Mouse (Mus musculus): Measurements from ENCODE around the gene Slc6a13. TPM values are rescaled to one million over a fixed set of nuclear protein-coding genes. Genes with fewer than 3 reads are reported as not detected.

Slc6a13 gene
- polyA plus RNA-seq, 1 experiment from 2014 or later = 16.1 TPM

- no peak overlapping the region for H3K9ac ChIP-seq
- no peak overlapping the region for H3K4me3 ChIP-seq
- no peaks in the 10 kb centered on the region for H3K36me3 ChIP-seq
- H3K27ac ChIP-seq = no peak overlapping the region
- WGBS = 48% methylated on average over 9 of the region's 9 CpGs
- H3K4me2 ChIP-seq (replicated peaks) = peak overlapping the region; percentile 28; the same call in 1 of the 2 replicates
- H3K27me3 ChIP-seq (replicated peaks) = no peaks in the 10 kb centered on the region
- no peaks in the 10 kb centered on the region for H3K9me3 ChIP-seq
- ATAC-seq (ENCODE audit: low FRiP score, low read depth) = no peak
- peaks cover 6% of the 10 kb centered on the region for H3K4me1 ChIP-seq
Measured at GRCm38 (mm10) chr6:121300504-121300903, 477 bp downstream of the Slc6a13 start.

DNA sequence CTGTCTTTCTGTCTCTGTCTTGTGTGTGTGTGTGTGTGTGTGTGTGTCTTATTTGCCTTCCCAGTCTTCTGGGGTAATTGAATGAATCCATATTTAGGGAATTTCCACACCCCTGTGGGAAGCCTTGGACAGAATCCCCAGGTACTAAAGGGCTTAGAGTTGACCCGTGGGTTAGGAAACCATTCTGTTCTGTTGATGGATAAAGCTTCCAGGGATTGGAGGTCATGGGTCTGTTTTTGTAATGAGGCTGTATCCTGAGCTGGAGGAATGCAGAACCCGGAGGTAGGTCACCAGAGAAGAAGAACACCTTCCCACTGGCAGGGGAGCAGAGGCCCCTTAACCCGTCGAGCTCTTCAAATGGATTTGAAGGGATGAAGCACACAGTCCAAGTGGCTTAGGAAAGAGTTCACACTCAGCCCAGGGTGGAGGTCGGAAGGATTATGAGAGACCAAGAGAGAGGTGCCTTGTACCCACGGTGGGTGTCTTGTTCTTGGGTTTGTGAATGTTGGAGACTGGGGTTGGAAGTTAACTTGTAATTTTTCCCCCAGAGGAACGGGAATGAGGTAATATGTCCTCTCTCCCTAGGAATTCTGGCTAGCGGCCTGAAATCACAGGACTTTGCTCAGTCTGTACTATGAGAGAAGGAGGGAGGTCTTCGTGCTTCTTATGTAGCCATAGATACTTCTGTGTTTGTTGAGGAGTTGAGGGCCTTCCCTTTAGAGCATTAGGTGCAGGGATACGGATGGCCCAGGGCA lies 3.6 kb downstream of the Slc6a13 start:
- Histone ChIP-seq H3K4me3 (no peak overlapping the region), H3K27me3 (replicated peaks) (no peaks in the 10 kb centered on the region), H3K4me1 (peaks cover 6% of the 10 kb centered on the region), H3K36me3 (no peaks in the 10 kb centered on the region), H3K27ac (no peak overlapping the region), H3K4me2 (replicated peaks) (no peak overlapping the region), H3K9me3 (no peaks in the 10 kb centered on the region), H3K9ac (no peak overlapping the region)
- WGBS = 78% methylated on average over 10 of the region's 10 CpGs
- ATAC-seq (ENCODE audit: low FRiP score, low read depth) = no peak

GRCm38 (mm10) chr6:121304630-121305029 lies 4.6 kb downstream of the Slc6a13 start:
- Histone ChIP-seq H3K4me2 (replicated peaks) (no peak overlapping the region), H3K27me3 (replicated peaks) (no peaks in the 10 kb centered on the region), H3K4me1 (peaks cover 6% of the 10 kb centered on the region), H3K9ac (no peak overlapping the region), H3K36me3 (no peaks in the 10 kb centered on the region), H3K9me3 (no peaks in the 10 kb centered on the region), H3K4me3 (no peak overlapping the region), H3K27ac (no peak overlapping the region)
- WGBS = 87% methylated on average over 9 of the region's 9 CpGs
- ATAC-seq (ENCODE audit: low FRiP score, low read depth) = no peak

DNA sequence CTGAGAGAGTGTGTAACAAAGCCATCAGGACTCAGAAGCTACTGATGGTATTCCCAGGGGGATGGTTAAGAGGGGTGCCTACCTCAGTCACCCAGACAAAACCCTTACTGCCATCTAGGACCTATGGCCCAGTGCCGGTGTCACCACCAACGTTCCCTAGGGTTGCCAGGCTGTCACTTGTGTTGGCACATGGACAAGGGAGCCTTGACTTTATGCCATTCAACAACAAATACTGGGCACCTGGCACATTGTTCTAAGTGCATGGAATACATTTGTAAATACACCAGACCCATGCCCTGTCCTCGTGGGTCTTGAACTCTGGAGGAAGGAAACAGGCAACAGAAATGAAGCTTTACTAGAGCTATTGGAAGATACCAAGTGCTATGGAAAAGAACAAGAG lies 5.5 kb downstream of the Slc6a13 start:
- WGBS = 89% methylated on average over 3 of the region's 3 CpGs
- ATAC-seq (ENCODE audit: low FRiP score, low read depth) = no peak

DNA sequence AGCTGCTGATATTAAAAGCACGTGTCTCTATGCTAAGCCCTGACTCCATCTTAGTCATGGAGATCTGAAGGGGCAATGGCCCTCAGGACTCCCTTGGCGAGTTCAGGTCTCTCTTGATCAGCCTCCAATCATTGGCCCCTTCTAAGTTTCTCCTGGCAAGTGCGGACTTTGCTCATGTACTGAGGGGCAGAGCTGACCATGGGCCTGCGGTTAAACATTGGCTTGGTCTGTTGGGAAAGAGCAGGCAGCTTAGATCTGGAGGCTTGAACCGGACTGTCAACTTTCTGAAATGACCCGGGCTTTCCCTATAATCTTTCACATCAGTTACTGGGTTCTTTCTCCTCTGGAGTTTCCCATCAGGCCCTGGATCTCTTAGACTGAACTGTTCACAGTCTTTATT lies 11.0 kb downstream of the Slc6a13 start:
- H3K4me3 ChIP-seq = no peak overlapping the region
- H3K27me3 ChIP-seq (replicated peaks) = no peaks in the 10 kb centered on the region
- H3K27ac ChIP-seq = no peak overlapping the region
- H3K4me1 ChIP-seq = no peaks in the 10 kb centered on the region
- no peak overlapping the region for H3K4me2 ChIP-seq (replicated peaks)
- H3K9me3 ChIP-seq = no peaks in the 10 kb centered on the region
- H3K36me3 ChIP-seq = no peaks in the 10 kb centered on the region
- H3K9ac ChIP-seq = no peak overlapping the region
- ATAC-seq (ENCODE audit: low FRiP score, low read depth) = no peak
- WGBS = 89% methylated on average over 6 of the region's 6 CpGs

More for the DNA sequence above, 5.5 kb downstream of the Slc6a13 start:
- H3K36me3 ChIP-seq = no peaks in the 10 kb centered on the region
- H3K9ac ChIP-seq = no peak overlapping the region
- no peaks in the 10 kb centered on the region for H3K27me3 ChIP-seq (replicated peaks)
- no peak overlapping the region for H3K4me3 ChIP-seq
- H3K27ac ChIP-seq = no peak overlapping the region
- no peaks in the 10 kb centered on the region for H3K4me1 ChIP-seq
- no peaks in the 10 kb centered on the region for H3K9me3 ChIP-seq
- H3K4me2 ChIP-seq (replicated peaks) = no peak overlapping the region

- Histone ChIP-seq H3K4me1 (no peaks in the 10 kb centered on the region; the same call in 1 of the 2 replicates), H3K9ac (no peak overlapping the region), H3K36me3 (no peaks in the 10 kb centered on the region), H3K9me3 (no peaks in the 10 kb centered on the region), H3K4me2 (replicated peaks) (no peak overlapping the region), H3K27me3 (replicated peaks) (no peaks in the 10 kb centered on the region), H3K27ac (no peak overlapping the region), H3K4me3 (no peak overlapping the region)
- ATAC-seq (ENCODE audit: low FRiP score, low read depth) = no peak
- 68% methylated on average over 6 of the region's 6 CpGs for WGBS
Measured at GRCm38 (mm10) chr6:121319099-121319498, 19.1 kb downstream of the Slc6a13 start.

DNA sequence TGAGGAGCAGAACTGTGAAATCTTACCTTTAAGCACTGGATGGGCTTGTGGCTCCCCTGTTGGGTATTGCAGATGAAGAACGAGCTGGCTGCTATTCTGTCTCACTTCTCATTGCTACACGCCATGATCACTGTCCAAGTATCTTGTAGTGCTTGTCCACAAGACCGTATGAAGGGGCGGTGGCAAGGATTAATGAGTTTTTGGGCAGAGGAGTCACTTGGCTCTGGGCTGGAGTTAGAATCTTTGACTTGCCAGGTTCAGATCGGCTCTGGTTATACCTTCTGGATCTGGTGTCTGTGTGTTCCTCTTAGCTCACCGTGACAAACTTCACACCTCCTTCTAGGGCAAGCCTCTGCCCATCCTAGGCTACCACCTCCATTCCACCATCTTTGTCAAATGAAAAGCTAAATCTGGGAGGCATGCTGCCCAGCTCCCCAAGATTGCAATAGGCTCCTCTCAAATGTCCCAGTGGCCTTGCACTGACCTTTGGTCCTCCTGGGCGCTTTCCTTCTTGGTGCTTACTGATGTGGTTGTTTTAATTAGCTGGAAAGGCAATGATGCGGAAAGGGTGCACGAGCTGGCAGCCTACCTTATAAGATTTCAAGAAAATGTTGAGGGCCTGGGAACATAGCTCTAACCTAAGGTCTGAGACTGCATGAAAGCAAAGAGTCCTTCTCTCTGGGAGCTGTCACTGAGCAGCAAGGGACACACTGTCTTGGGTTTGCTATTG lies 22.5 kb downstream of the Slc6a13 start:
- no peaks in the 10 kb centered on the region for H3K36me3 ChIP-seq
- no peaks in the 10 kb centered on the region for H3K27me3 ChIP-seq (replicated peaks)
- no peak for ATAC-seq (ENCODE audit: low FRiP score, low read depth)
- no peak overlapping the region for H3K4me3 ChIP-seq
- no peak overlapping the region for H3K27ac ChIP-seq
- 79% methylated on average over 9 of the region's 9 CpGs for WGBS
- no peaks in the 10 kb centered on the region for H3K9me3 ChIP-seq
- no peak overlapping the region for H3K4me2 ChIP-seq (replicated peaks)
- no peak overlapping the region for H3K9ac ChIP-seq
- no peaks in the 10 kb centered on the region; the same call in 1 of the 2 replicates for H3K4me1 ChIP-seq

GRCm38 (mm10) chr6:121325298-121325697 lies 25.3 kb downstream of the Slc6a13 start:
- no peak overlapping the region for H3K27ac ChIP-seq
- no peaks in the 10 kb centered on the region for H3K36me3 ChIP-seq
- 90% methylated on average over 2 of the region's 3 CpGs for WGBS
- H3K9me3 ChIP-seq = no peaks in the 10 kb centered on the region
- ATAC-seq (ENCODE audit: low FRiP score, low read depth) = no peak
- no peaks in the 10 kb centered on the region for H3K27me3 ChIP-seq (replicated peaks)
- H3K4me1 ChIP-seq = peaks cover 7% of the 10 kb centered on the region
- H3K4me3 ChIP-seq = no peak overlapping the region
- no peak overlapping the region for H3K4me2 ChIP-seq (replicated peaks)
- H3K9ac ChIP-seq = no peak overlapping the region

- no peak overlapping the region for H3K9ac ChIP-seq
- no peak overlapping the region for H3K4me2 ChIP-seq (replicated peaks)
- ATAC-seq (ENCODE audit: low FRiP score, low read depth) = no peak
- no peak overlapping the region for H3K4me3 ChIP-seq
- H3K4me1 ChIP-seq = peaks cover 9% of the 10 kb centered on the region
- 80% methylated on average over 9 of the region's 9 CpGs for WGBS
- no peaks in the 10 kb centered on the region for H3K27me3 ChIP-seq (replicated peaks)
- no peaks in the 10 kb centered on the region for H3K9me3 ChIP-seq
- H3K36me3 ChIP-seq = no peaks in the 10 kb centered on the region
- H3K27ac ChIP-seq = no peak overlapping the region
Measured at GRCm38 (mm10) chr6:121325740-121326139, 25.7 kb downstream of the Slc6a13 start.

DNA sequence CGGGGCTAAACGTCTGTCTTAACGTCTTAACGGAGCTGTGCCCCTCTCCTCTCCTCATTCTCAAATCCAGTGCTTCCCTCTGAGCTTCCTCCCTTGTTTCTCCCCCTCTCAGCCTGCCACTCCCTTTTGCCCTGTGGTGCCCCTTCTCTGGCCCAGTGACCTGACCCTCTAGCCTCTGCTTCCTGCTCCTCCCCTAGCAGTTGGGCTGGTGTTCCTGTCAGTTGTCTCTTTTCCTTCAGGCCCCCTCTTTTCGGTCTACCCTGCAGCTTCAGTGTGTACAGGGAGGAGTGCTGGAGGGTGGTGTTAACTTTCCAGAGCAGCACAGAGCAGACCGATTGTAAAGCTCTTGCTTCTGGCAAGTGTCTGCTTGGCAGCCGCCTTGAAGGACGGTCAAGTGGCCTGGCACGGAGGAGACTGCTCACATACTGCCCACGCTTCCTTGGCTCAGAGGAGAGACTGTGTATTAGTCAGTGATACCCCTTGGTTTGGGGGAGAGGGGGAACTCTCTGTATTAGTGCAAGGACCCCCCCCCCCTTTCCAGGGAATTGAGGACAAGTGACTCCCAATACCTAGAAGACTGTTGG lies 26.6 kb downstream of the Slc6a13 start:
- no peak overlapping the region for H3K4me3 ChIP-seq
- no peaks in the 10 kb centered on the region for H3K36me3 ChIP-seq
- no peak for ATAC-seq (ENCODE audit: low FRiP score, low read depth)
- H3K27ac ChIP-seq = no peak overlapping the region
- no peak overlapping the region for H3K9ac ChIP-seq
- no peaks in the 10 kb centered on the region for H3K9me3 ChIP-seq
- 70% methylated on average over 10 of the region's 10 CpGs for WGBS
- no peaks in the 10 kb centered on the region for H3K27me3 ChIP-seq (replicated peaks)
- H3K4me2 ChIP-seq (replicated peaks) = no peak overlapping the region
- peaks cover 9% of the 10 kb centered on the region for H3K4me1 ChIP-seq

DNA sequence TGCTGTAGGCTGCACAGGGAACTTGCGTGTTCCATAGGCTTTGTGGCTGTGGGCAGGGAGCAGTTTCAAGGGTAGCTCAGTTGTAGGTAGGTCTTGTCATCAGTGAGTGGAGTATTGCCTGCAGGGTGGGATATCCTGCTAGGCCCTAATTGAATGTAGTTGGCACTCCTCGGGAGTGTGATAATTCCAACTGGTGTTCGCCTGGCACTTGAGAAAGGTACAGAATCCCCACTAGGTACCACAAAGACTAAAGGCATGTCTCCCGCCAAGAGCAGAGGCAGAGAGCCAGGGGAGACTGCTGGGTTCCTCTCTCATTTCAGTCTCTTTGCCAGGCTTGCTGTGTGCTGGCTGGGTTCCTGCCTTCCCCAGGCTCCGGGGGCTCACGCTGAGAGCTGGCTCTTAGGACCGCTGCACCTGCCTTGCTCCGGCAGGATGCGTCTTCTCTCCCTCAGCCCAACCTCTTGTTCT lies 28.4 kb downstream of the Slc6a13 start:
- Histone ChIP-seq H3K36me3 (no peaks in the 10 kb centered on the region), H3K9me3 (no peaks in the 10 kb centered on the region), H3K27ac (no peak overlapping the region), H3K9ac (no peak overlapping the region), H3K4me2 (replicated peaks) (no peak overlapping the region), H3K4me1 (peaks cover 9% of the 10 kb centered on the region), H3K4me3 (no peak overlapping the region), H3K27me3 (replicated peaks) (no peaks in the 10 kb centered on the region)
- 68% methylated on average over 9 of the region's 9 CpGs for WGBS
- no peak for ATAC-seq (ENCODE audit: low FRiP score, low read depth)

DNA sequence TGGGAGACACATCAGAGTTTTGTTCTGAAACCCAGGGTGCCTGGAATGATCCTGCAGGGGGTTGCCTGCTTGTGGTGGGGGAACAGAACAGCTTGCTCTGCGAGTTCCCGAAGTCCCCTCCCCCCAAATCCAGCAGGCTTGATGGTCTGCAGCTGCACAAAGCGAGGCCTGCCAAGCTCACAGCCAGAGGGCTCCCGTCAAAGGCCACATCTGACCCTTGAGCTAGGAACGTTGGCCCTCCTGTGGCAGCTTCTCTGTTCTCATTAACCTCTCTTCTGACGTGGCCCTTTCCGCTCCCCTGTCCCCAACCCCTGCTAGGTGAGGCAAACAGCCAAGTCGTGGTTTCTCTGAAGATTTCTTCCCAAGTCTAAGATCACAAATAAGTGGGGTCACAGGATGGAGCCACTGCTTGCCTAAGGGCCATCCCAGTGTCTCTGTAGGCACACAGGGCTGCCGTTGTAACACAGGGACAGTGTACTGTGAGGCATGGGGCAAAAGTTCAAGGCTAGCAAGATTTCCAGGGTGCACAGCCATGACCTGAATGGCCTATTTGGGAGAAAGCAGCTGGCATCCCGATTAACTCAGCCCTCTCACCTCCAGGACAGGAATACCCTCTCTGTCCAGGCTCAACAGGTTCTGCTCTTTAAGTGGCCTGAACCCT lies 30.0 kb downstream of the Slc6a13 start:
- peaks cover 9% of the 10 kb centered on the region for H3K4me1 ChIP-seq

More for the DNA sequence above, 30.0 kb downstream of the Slc6a13 start:
- 6% methylated on average over 10 of the region's 10 CpGs for WGBS
- no peaks in the 10 kb centered on the region for H3K27me3 ChIP-seq (replicated peaks)
- ATAC-seq (ENCODE audit: low FRiP score, low read depth) = peak; percentile 33; the same call in 1 of the 2 replicates
- H3K9ac ChIP-seq = no peak overlapping the region
- no peak overlapping the region for H3K4me3 ChIP-seq
- no peaks in the 10 kb centered on the region for H3K9me3 ChIP-seq
- H3K4me2 ChIP-seq (replicated peaks) = no peak overlapping the region
- H3K36me3 ChIP-seq = no peaks in the 10 kb centered on the region
- no peak overlapping the region for H3K27ac ChIP-seq
